Mouse (Mus musculus) splenic B cell, adult 2 months (primary cell): ENCODE results near the gene Zpbp2.
A peak's percentile ranks its signal among the peaks of the same experiment; 100 is the strongest.

Experiments
- DNase-seq: peaks from one replicate; pipeline ENCODE4 v3.0.0-alpha.2; 2011; ENCODE audit warnings: low read depth, low spot score
- H3K27me3 ChIP-seq: 2 replicates; pipeline ENCODE4 v1.6.1; 2012; ENCODE audit warnings: mild to moderate bottlenecking, low read length, moderate library complexity, mixed read lengths; ENCODE audit not compliant: control insufficient read depth, poor library complexity, insufficient read depth, severe bottlenecking
- H3K36me3 ChIP-seq: 2 replicates; pipeline ENCODE4 v1.6.1; 2012; ENCODE audit warnings: mild to moderate bottlenecking, low read length, moderate library complexity, mixed read lengths; ENCODE audit not compliant: control insufficient read depth, poor library complexity, insufficient read depth, severe bottlenecking

Gene Zpbp2

DNA sequence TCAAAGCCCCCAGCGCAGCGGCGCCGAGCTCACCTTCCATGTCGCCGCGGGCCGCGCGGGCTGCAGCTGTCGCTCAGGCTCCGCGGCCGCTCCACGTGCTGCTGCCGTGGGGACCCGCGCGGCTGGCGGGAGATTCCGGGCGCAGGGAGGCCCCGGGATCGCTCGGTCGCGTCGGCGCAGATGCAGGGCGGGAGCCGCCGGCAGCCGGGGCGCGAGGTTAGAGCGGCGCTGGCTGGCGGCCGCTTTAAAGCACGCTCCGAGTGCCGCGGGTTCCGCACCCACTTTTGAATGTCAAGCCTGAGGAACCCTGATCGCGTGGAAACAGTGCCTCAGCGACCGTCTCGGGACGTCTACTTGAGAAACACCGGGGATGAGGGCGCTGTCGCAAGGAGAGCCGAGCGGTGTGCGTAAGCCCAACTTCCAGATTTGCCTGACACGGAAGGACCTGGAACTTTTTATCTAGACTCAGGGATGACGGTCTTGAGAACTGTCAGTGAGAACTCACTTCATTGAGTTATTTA, 5.1 kb upstream of the Zpbp2 start, which contains the start of gene Ikzf3:
Ikzf3 (minus strand) TSS at position 321 of the 521 bp plus-strand sequence.
- 0 out of 2 replicates have a peak, but pooled peaks cover 2% of the 10 kb centered on the region for H3K36me3 ChIP-seq
- DNase-seq = peak; percentile 88
- no peaks in the 10 kb centered on the region; the same call in 1 of the 2 replicates for H3K27me3 ChIP-seq

DNA sequence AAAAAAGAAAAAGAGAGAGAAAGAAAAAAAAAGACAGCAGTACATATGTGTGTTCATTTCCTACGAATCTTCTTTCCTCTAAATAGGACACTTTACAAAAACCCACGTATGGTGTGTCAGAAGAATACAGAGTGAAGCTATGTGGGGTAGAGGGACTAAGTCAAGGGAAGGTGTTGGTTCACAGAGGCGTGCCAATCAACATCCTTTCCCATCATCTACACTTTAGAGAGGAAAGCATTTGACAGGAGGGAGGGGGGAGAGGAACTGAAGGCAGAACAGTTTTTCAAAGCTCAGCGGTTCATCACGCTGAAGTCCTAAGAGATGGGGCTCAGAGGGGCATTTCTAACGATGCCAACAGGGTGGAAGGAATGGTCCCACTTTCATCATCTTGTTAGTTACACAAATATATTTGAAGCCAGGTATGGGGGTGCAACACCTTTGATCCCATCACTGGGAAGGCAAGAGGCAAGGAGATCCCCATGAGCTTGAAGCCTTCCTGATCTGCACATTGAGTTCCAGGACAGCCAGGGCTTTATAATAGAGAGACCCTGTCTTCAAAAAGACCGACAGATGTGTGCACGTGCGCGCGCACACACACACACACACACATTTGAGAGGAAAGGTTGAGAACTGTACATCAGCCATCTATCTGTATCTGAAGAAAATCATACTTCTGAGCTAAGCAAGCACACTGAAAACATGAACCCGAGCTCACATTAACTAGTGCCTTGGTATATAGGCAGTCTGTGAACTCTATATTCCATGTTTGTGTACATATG, 4.2 kb upstream of the Zpbp2 start:
- Histone ChIP-seq H3K27me3 (no peaks in the 10 kb centered on the region; the same call in 1 of the 2 replicates), H3K36me3 (0 out of 2 replicates have a peak, but pooled peaks cover 2% of the 10 kb centered on the region)
- DNase-seq = peak; percentile 65

DNA sequence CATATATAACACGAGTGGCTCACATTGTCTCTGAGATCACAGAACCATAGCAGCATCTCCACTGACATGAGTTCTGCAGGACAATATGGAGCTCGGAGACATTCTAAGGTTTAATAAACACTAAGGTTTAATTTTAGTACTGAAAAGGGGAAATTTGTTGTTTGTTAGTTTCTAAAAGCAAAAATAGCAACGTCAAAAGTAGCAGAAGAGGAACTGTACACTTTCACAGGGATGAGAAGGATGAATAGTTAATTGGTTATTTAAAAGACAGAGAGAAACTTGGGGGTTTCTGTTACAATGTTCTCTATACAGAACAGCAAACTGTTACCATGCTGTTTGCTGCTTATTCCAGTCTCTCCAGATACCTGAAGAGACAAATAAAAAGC, 3.6 kb upstream of the Zpbp2 start:
- peak; percentile 68 for DNase-seq
- no peaks in the 10 kb centered on the region; the same call in 1 of the 2 replicates for H3K27me3 ChIP-seq
- 0 out of 2 replicates have a peak, but pooled peaks cover 2% of the 10 kb centered on the region for H3K36me3 ChIP-seq

DNA sequence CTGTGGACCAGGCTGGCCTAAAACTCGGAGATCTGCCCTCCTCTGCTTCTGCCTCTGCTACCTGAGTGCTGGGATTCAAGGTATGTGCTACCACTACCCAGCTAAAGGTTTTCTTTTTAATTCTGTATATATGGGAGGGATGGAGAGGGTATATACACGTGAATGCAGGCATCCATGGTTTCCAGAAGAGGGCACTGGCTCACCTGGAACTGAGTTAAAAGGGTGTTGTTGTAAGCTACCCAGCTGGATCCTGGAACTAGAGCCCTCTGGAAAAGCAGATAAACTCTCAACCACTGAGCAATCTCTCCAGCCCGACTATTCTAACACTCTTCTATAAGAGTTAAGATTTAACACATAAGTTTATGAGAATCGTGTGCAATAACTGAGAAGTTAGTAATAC, 1.5 kb upstream of the Zpbp2 start:
- Histone ChIP-seq H3K36me3 (no peaks in the 10 kb centered on the region), H3K27me3 (no peaks in the 10 kb centered on the region; the same call in 1 of the 2 replicates)
- DNase-seq = no peak

DNA sequence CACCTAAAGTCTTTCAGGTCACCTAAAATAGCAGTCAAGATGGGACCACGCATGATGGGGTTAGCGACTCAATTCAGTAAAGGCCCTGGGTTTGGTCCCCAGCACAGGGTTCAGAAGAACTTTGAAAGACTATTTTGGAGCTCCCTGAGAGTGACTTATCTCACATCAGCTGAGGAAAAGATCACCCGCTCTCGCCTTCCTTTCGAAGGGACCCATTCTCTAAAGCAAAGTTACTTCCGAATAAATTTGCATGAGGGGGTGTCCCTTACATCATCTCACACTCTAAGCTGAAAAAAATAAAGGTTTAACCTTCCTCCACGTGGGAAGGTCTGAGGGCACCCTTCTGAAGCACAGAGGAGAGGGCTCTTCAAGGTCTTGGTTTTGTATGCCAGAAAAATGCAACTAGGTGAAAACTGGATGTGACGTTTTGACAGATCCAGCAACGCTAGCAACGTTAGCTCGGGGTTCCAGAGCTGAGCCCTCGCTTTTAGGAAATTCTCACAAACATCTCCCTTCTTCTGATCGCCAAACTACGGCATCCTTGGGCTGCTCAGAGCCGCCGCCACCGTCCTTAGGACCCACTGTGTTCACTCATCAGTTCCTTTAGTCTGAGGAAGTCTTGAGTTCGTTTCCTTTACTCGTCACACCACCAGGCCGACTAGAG, 454 bp upstream of the Zpbp2 start:
- DNase-seq = peak; percentile 91
- no peaks in the 10 kb centered on the region for H3K27me3 ChIP-seq
- H3K36me3 ChIP-seq = no peaks in the 10 kb centered on the region

DNA sequence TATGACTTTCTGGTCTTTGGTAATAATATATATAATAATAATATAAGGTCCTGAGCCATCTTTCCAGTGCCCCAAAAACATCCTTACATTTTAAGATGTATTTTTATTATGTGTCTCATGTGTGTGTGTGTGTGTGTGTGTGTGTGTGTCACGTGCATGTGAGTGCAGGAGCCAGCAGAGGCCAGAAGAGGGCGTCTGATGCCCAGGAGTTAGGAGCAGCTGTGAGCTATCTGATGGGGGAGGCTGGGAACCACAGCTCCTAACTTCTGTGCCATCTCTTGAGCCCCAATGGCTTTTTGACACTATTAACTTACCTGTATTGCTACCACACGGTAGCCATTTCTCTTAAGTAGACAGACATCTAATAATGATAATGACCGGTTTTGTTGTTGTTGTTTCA, 3.1 kb downstream of the Zpbp2 start:
- no peaks in the 10 kb centered on the region for H3K36me3 ChIP-seq
- no peaks in the 10 kb centered on the region for H3K27me3 ChIP-seq
- no peak for DNase-seq

DNA sequence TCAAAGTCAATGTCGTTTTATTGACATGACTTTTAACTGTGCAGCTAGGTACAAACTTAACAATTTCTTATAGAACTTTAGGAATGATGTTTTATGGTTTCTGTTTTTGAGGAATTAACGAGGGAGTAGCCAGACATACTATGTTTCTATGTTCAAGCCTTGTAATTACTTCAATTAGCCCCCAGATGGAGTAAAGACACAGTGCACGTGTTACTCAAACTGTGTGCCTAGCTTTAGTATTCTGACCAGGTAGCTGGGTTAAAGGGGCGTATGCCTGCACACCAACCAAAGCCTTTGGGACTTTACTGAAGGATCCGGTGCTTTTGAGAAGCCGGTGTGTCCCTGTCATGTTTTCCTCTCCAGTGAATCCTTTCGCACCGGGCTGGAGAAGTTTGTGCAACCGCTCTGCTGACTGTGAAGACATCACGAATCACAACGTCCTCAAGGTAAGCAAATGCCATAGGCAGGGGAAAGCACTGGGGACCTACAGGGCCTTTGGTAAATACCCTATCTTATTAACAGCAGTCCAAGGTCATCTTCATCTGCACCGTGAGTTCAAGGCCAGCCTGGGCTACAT, 4.3 kb downstream of the Zpbp2 start:
- DNase-seq = peak; percentile 66
- H3K27me3 ChIP-seq = no peaks in the 10 kb centered on the region
- no peaks in the 10 kb centered on the region for H3K36me3 ChIP-seq

DNA sequence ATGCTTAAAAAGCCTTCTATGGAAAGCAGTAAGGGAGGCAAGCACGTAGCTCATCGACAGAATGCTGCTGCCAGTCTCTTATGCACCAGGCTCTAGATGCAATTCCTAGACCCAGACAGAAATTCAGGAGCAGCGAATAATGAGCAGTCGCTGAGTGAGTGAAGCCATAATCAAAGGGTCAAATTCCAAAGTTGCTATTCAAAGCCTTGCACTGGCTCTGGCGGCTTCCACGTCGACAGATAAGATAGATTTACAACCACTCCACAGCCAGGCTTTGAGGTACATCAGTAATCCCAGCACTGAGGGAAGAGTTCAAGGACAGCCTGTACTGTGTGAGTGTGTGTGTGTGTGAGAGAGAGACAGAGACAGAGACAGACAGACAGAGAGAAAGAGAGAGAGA, 10.0 kb downstream of the Zpbp2 start:
- H3K27me3 ChIP-seq = no peaks in the 10 kb centered on the region
- DNase-seq = no peak
- H3K36me3 ChIP-seq = no peaks in the 10 kb centered on the region

DNA sequence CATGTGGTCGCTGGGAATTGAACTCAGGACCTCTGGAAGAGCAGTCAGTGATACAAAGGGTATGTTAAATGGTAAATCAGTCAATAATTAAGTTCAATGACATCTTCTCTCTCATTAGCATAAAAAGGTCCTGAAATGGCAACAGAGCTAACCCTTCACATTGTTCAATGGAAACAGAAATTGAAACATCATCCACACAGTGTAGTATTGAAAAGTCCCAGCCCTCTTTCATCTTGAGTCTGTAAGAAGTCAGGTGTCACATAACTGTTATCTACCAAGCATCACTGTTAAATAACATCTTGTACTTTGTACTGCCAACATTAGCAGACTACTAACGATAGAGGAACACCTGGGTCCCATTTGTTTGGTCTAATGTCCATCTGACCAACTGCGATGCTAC, 12.1 kb downstream of the Zpbp2 start:
- Histone ChIP-seq H3K36me3 (no peaks in the 10 kb centered on the region), H3K27me3 (no peaks in the 10 kb centered on the region)
- DNase-seq = no peak

DNA sequence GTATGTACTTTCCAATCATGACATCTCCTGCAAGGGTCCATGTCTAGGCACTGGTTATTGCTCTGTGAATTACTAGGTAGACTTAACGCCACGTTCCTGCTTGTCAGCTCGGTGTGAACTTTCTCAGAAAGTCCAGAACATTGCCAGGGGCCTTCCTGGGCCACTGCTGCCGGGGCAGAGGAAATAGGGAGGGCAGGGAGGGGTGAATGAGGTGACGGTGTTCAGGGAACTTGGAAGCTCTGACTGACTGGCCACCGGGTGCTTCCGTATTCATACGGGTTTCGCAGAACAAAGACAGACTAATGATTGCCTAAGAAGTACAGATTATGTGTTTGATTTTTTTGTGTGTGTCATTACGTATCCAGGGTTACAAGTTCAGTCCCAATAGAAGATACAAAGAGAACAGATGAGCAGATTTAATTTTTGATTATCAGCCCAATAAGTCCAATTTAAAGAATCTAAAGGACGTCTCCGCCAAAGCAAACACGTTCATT, 13.1 kb downstream of the Zpbp2 start:
- Histone ChIP-seq H3K36me3 (no peaks in the 10 kb centered on the region), H3K27me3 (no peaks in the 10 kb centered on the region)
- no peak for DNase-seq

DNA sequence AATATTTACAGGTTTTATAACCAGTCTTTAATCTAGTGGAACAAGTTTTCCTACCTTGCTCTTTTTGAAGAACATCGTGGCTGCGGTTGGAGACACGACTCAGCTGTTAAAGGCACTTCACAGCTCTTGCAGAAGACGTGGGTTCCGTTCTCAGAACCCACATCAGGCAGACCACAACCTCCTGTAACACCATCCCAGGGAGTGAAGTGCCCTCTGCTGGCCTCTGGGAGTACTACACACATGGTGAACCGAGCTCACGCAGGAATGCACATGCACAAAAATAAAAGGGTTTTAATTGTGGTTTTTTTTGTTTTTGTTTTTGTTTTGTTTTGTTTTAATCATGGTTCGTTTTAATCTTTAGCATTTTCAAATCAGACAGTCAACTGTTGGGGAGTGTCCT, 17.4 kb downstream of the Zpbp2 start:
- Histone ChIP-seq H3K27me3 (no peaks in the 10 kb centered on the region), H3K36me3 (no peaks in the 10 kb centered on the region)
- peak; percentile 47 for DNase-seq

DNA sequence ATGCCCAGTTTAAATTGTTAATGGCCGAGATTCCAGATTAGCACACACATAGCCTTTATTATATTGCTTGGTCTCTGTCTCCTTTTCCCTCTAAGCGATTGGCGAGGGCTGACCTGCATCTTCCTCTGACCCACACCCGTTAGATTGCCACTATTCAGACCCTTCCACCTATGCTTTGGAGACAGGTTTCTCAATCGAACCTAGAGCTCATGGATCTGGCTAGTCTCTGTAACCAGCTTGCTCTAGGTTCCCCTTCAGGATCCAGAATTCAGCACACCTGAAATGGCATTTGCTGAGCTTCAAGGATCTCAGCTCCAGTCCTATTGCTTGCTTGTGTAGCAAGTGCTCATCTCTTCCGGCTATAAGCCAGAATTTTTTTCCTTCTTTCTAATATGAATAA, 18.6 kb downstream of the Zpbp2 start:
- no peak for DNase-seq
- Histone ChIP-seq H3K36me3 (no peaks in the 10 kb centered on the region), H3K27me3 (no peaks in the 10 kb centered on the region)

DNA sequence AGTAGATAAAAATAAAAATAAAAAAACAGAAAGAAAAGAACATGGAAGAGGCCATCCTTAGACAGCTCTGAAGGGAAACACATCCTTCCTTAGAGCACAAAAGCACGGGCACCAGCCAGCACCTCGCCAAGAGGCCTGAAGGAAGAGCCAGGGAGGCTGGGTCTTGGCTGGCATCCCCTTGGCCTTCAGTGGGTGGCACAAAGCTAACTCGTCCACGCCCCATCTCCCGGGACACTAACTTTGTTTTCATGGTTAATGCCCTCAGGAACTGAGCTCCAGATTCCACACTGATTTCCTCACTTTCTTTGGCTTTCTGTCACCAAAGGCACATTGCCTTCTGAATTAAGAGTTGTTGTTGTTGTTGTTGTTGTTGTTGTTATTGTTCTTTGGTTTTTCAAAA, 26.9 kb downstream of the Zpbp2 start:
- no peaks in the 10 kb centered on the region for H3K27me3 ChIP-seq
- no peaks in the 10 kb centered on the region; the same call in 1 of the 2 replicates for H3K36me3 ChIP-seq
- no peak for DNase-seq

DNA sequence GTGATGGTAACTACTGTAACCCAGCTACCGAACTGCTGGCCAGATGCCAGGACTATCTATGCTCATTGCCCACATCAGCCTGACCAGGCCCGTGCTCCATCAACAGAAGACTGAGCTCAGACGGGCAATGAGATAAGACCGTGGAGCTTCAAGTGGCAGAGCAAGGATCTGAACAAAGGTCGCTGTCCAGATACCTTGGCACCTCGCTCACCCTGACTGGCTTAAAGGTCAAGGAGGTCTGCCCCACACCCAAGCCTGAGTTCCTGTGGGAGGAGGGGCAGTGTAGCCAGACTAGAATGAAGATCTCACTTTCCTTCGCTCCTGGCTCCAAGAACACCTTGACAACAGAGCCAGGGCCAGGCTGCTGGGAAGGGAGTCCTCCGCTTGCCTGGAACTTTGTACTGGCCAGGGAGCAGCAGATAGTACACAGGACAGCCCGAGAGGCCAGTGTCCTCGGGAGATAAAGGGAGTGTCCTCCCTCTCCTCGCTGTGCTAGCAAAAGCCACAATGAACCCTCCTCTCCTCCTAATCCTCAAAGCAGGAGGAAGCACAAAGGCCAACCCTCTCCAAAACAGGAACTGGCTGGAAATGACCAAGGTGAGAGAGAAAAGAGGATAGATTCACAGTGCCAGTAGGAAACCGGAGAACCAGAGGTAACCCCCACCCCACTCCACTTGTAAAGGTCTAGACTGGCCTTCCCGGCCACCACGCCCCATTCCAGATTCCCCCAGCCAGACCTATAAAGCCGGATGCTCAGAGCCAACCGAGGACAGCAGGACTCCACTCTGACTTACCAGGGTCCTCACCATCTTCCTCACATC, 29.6 kb downstream of the Zpbp2 start:
- H3K27me3 ChIP-seq = no peaks in the 10 kb centered on the region
- no peaks in the 10 kb centered on the region; the same call in 1 of the 2 replicates for H3K36me3 ChIP-seq
- DNase-seq = no peak
